Mouse (Mus musculus): Measurements from ENCODE around the gene Acss2.
A peak's percentile ranks its signal among the peaks of the same experiment; 100 is the strongest.

- TF ChIP-seq CTCF (IDR thresholded peaks at IDR 0.05; ENCODE audit: low read depth), result peak; percentile 87
- no peak for TF ChIP-seq EP300 (IDR thresholded peaks at IDR 0.05; ENCODE audit: low read depth)
Measured at GRCm38 (mm10) chr2:155619817-155620216, 102.1 kb downstream of the Acss2 start.

Data from heart, postnatal 0 days (tissue).